Mouse (Mus musculus) adrenal gland, postnatal 36 days (tissue): ENCODE measurements around the gene Elf5. TPM values are rescaled to one million over a fixed set of nuclear protein-coding genes. Genes with fewer than 3 reads are reported as not detected.

ENCODE experiments used
- DNase-seq, 2 experiments: peaks; one replicate each; pipeline ENCODE4 v3.0.0; 2021; ENCODE audit warnings: mixed read lengths in 1 of 2
- long read RNA-seq, 2 experiments: library from polyadenylated mRNA; stranded (forward); transcript quantifications; one replicate each; pipeline ENCODE4 v2.0.0; 2021; ENCODE audit warnings: borderline sequencing depth in 2 of 2
- total RNA-seq, 2 experiments: library from RNA; stranded (reverse); gene quantifications; 2 replicates each; pipeline ENCODE4 v1.2.3; 2021

Elf5 gene
- not detected for total RNA-seq
- long read RNA-seq, experiment 1 = 0 reads
- long read RNA-seq, experiment 2 = 0 reads

DNA sequence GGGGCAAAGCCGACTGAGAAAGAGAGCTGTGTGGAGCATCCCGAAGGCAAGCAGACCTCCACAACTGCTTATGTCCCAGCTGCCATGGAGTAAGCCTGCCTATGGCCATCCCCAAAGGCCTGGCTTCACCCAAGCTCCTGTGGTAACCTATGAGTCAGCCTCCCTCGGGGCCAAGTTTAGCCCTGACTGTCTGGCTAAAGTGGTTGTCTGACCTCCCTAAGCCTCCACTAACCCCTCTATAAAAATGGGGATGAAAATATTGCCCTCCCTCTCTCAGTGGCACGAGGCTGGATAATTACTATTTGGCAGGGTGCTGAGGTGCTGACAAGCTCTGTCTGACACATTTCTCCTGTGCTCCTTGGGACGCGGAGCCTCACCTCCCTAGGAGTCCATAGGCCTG, at the start of gene Elf5:
Gene Elf5, plus strand, starts transcription at position 341 of the 400 bp plus-strand sequence.
- peak; percentile 33 to 51 for DNase-seq

DNA sequence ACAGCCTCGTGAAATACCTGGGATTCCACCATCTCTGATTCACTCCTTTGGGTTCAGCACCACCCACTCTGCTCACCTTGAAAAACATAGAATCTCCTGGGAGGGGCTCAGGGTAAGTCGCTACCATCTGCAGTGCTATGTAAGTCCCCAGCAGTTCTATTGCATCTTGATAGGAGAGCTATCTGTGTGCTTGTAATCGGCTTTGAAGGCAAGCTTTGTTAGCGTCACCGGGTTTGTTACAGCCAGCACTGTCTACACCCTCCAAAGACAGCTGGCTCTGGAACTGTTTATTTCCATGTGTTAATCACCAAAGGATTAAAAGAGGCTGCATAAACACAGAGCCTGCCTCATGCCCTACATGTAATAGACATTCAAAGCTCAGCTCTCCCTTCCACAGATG, 38.9 kb upstream of the Elf5 start:
- no peak for DNase-seq

DNA sequence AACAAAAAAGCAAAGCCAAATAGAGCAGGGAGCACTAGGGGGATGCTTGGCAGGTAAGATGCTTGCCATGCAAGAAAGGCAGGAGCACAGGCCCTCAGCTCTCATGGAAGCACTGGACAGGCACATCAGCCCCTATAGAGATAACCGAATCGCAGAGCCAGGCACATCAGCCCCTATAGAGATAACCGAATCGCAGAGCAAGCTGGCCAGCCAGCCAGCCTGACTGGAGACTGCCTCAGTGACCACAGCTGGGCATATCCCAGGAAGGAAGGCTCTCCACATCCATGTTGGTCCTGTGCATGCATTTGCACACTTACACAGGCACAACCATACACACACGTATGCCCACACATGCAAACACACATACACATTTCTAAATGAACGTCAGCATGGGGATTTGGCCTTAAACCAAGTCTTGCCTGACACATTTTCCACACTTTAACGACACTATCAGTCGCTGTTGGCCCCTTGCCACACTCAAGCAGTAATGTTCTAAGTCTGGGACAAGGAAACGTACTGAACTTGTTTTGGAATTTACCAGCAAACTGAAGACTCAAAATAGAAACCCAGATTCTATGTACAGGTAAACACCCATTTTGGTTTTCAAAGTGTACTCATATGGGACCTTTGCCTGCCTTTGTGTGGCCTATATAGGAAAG, 31.9 kb upstream of the Elf5 start:
- DNase-seq = no peak

DNA sequence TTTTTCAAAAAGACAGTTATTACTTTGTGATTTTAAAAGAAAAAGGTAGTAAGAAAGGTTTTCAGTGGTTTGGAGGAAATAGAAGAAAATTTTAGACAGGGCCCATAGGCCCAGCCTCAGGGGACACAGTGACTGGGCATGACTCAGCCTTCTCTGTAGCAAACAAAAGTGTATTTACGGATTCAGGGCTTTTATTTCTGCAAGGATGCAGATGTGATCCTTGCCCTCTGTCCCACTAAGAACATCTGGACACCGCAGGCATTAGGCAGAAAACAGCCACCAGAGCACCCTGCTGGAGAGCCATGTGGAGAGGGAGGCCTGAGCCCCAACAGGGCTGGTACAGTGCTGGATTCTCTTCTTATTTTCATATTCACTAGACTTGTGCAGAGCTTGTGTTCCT, 29.3 kb upstream of the Elf5 start:
- no peak for DNase-seq

DNA sequence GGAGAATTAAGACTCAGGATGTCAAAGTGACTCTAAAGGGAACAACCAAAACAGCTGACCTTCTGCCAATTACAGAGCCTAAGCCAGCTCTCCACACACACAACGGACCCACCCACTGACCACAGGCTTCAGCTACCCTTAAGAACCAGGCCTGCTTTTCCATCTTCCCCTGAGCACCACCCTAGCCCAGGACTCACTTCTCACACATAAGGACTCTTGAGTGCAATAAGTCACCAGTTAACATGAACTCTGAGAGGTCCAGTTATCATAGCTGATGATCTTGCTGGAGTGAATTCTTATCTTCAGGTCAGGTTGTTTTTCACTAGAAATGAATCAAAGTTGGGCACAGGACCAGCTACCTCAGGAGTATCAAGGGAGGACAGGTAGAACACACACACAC, 23.6 kb upstream of the Elf5 start:
- no peak for DNase-seq

DNA sequence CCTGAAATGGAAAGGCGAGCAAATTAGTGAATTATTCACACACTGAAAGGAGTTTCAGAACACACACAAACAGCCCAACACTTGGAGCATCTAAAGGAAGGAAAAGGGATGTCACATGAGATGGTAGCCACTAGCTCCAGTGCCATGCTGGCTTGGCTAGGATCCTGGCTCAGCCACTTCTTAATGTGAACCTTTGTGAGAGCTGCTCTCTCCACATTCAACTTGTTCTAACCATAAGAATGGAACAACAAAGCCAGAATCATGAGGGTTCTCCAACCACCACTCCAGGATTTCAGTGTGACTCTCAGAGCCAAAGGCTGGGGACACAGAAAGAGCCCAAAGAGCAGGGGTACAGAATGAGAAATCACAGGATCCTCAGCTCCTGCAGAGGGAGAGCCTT, 23.2 kb upstream of the Elf5 start:
- no peak for DNase-seq

DNA sequence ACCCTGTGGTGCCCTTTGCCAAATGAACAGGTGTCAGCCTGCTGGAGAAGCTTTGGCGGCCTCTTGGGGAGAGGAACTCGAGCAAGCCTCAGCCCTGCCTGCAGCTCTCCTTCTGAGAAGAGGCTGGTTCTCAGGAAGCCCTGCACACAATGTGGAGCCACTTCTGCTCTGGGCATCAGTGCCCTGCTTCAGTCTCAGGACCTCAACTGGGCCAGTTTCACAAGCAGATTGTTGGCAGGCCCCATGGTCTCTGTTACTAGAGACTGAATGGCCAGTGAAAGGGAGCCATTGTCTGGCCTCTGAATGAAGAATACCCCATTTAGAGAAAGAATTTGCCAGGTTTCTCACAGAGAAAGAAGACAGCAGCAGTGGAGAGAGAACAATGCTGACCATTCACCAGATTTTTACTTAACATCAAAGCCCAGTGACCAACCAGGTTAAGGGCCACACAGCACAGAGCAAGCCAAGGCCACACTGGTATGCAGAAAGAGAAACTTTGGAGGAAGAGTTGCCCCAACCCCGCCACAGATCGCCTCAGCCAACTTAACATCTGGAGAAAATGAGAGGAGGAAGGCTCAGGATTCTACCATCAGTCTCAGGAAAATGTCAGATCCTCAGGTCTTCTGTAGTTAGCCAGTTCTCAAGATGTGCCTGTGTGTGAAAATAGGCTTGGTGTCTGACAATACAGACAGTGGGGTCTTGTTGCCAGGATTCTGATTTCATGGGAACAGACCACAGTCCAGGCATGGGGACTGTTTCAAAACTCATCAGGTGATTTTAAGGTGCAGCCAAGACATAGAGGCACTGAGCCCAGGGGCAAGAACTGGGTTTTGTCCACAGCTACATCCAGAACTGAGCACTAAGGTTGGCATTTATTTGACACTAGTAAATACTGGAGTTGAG, 21.2 kb upstream of the Elf5 start:
- DNase-seq = no peak

DNA sequence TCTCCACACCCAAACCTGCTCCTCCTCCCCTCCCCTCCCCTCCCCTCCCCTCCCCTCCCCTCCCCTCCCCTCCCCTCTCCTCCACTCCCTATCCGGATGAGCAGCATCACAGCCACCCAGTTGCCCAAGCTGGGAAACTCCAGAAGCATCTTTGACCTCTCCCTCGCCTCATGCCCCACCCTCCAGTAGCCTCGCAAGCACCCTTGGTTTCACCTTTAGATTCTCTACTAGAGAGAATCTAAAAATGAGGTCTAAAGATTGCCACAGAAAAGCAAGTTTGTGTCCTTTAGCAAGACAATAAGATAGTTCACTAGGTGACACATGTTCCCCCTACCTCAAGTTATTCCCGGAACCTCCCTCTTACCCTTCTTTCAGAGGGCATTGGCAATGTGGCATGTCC, 19.9 kb upstream of the Elf5 start:
- DNase-seq = no peak

DNA sequence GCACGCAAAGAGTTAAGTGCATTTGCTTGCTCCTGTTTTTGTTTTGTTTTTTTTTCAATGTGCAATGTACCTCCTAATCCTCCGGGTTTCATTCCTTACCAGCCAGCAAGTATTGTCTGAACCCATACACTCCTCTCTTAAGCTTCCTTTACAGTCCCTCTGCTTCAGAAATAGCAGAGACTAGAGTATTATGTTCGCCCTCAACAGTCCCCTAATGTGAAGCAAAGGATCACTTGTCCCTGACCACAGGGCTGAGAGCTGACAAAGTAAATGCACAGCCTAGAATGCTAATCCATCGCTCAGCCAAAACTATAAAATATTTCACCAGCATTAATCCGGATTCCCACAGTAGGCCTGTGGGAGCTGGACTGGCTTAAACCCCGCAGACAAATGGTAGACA, 13.4 kb upstream of the Elf5 start:
- DNase-seq = no peak

DNA sequence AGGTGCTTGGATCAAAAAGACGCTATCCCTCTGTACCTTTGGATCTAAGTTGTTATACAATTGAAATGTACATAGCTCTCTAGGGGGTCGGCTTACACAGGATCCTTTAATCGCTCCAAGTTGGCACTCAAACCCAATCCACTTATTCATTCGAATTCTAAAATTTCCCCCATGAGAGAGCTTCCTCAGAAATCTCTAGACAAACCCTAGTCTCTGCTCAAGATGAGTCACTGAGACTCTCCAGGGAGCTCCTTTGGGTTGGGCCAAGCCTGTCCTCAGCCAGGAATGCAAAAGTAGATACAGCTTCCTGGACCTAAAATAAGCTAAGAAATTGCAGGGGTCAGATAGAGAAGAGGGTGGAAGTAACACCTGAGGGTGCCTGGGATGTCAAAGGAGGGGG, 10.8 kb upstream of the Elf5 start:
- DNase-seq = no peak

DNA sequence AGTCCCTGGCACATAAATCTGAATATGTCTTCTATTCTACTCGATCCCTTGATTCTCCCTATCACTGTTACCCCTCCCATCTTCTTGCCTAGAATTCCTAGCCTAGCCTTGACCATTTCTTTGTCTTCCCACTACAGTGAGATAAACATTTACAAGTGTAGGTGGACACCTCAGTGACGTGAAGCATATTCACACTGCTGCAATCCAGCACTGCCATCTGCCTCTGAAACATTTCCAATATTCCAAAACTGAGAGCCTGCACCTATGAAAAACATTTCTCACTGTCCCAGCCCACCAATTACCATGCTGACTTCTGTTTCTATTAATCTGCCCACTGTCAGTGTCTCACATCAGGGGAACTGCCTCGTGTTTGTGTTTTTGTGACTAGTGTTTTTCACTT, 5.2 kb upstream of the Elf5 start:
- no peak for DNase-seq

DNA sequence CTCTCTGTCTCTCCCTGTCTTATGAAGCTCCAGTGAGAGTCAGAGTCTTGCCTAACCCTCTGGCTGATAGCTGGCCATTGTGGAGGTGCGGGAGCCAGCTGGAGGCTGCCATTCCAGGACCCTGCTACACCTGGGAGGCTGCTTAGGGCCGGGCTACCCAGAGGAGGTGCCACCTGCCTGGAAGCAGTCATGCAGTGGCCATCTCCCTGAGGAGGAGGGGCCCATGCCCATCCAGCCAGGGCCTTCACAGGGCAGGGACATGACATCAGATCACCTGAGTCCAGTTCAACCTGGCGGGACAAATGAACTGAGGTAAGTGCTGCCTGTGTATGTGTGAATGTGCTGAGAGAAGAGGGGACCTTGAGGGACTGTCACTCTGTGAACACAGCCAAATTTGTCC, 328 bp downstream of the Elf5 start:
- DNase-seq = no peak

DNA sequence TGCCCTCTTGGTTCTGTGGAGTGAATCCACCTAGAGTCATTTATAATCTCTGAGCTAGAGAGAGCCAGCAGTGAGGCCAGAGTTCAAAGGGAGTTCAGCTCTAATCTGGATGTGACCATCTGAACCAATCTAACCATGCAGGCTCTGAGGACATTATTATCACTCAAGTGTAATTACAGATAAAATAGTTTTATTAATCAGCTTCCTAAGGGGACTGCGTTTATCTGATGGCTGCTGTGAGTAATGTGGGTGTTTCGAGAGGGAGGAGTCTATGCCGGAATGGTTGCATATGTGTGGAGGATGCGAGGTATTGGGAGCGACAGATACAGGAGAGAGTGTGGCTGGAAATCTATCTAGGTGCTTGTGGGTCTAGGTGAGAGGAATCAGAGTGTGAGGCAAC, 1.9 kb downstream of the Elf5 start:
- DNase-seq = no peak

DNA sequence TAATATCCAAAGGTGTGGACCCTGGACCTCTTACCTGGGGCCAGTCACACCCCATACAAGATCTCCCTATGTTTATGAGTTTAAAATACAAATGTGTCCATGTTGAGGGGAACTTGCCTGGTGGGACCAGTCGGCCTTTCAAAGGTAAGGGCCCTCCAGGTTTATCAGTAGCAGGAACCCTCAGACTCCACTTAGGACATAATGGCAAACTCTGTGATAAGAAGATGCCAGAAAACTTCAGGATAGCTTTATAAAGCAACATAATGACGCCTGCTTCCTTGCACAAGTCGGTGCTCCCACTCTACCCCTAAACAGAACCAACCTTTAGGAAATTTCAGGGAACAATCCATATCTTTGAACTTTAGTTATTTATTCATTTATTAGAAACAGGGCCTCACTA, 4.3 kb downstream of the Elf5 start:
- no peak for DNase-seq

DNA sequence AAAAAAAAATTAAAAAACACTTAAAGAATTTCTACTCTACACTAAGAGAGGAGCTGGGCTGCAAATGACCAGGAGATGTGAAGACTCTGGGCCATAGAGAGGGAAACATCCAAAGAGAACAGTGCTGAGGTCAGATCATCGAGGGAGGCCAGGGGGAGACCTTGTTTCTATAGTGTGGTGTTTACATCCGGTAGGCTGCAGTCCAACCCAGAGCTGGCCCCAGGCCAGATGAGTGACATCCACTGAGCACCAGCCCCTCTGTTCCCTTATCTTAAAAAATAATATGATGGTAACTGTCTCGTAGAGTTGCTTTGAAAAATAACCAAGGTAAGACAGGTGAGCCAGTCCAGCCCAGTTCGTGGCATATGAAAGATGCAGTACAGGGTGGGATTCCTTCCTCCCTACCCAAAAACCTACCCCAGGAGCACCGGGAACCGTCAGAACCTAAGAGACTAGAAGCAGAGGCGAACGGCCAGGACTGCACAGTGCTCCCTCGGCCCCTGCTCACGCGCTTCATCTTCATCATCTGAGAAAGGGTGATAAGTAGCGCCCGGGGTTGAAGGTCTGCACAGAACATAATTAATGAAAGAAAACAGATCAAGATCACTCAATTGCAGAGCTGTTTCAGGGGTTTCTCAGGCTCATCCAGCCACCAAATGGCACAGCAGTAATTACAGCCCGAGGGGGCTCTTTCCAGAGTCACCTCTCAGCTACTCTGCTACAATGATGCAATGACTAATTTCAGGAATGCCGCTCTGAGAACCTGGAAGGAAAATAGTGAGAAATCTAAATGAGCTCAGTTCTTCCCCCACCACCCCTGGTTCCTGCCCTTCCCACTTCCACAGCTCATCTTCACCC, 9.4 kb downstream of the Elf5 start:
- DNase-seq = no peak

DNA sequence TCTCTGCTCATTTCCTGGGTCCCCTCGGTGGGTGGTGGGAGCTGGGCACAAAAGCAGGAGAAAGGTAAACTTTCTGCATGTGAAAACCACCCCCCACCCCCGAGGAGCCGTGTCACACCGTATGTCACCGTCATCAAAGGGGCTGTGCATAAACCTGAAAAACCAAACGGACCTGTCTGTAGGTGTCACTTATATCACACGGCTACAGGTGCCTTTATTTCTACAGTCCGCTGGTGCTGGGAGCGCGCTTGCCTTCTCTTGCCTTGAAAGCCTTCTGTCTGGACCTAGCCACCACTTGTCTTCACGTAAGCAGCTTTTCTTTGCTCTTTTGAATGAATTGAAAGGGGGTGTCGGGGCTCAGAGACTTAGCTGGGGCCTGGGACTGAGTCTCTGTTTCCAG, 12.4 kb downstream of the Elf5 start:
- no peak for DNase-seq

DNA sequence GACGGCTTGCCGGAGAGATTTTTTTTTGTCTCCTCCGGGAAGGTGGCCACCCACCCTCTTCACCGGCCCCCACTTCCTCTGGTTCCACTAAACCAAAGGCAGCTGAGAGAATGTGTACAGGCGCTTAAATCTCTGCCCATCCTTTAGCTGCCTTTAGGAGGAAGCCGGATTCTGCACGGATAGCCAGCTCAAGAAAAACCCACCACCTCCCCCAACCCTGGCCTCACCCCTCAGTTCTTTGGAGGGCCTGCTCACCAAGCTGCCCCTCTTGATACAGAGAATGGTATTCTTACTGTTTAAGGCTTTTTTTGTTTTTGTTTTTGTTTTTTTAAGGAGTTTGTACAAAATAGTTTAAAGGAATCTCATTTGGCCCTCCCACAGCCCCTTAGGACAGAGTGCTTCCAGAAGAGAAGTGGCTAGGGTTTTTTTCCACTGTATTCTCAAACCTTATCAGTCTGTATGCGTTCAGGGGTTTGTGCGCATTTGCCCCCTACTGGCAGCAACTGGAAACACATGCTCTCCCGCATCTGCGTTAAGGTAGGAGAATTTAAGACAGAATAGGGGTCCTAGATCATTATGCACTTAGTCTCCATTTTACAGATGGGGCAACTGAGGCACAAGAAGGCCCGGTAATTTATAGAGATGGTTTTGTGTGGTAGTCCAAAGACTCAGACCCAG, 13.0 kb downstream of the Elf5 start:
- peak; percentile 55 to 67 for DNase-seq

DNA sequence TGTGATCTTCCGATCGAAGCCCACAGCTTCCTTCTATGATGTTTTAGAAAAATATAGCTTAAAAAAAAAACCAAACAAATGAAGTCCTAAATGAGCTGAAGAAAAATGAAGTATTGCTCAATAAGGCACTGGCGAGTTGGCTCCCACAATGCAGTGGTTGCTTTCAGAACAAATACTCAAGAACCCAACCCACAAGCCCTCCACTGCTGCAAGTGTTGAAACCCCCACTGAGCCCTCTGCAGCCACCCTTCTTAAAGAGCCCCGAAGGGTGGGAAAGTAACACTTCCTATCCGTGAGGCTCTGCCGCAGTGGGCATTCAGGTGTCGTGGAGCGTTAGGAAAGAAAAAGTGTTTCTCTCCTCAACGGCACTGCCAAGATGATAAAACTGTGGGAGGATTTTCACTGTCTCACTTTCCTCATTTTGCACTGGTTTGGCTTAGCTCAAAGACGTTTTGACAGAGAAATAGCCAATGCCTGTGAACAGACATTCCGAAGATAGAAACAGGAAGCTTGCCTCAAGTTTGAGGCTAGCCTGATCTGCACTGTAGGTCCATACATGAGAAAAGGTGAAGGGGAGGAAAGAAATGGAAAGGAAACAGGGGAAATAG, 14.1 kb downstream of the Elf5 start:
- DNase-seq = no peak

DNA sequence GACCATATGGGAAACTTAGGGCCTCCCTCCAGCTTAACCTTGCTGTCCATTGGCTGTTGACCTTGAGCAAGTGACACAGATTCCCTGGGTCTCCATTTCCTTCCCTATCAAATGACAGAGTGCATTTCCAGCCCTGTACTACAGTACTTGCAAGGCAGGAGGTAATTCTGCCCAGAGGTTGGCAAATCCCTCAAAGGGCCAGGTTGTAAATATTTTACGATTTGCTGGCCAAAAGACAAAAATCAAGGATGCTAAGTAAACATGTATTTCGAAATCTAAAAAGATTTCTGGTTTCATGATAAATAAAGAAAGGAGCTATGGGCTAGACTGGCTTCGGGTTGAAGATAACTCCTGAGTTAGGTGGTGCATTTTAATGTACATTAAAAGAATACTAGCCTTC, 16.9 kb downstream of the Elf5 start:
- DNase-seq = no peak

DNA sequence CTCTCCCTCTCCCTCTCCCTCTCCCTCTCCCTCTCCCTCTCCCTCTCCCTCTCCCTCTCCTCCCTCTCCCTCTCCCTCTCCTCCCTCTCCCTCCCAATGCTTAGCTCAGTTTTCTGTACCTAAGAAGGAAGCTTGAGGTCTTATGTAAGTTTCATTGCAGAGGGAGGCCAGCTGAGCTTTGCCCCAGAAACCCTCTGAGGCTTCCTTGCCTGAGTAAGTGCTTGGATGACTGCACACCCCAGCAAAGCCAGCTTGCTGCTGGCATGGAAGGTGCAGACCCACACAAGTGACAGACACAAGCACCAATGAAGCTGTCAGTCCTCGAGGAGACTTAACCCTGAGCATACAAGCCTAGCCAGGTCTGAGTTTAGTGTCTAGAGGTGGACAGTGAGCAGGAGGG, 19.2 kb downstream of the Elf5 start:
- DNase-seq = no peak

DNA sequence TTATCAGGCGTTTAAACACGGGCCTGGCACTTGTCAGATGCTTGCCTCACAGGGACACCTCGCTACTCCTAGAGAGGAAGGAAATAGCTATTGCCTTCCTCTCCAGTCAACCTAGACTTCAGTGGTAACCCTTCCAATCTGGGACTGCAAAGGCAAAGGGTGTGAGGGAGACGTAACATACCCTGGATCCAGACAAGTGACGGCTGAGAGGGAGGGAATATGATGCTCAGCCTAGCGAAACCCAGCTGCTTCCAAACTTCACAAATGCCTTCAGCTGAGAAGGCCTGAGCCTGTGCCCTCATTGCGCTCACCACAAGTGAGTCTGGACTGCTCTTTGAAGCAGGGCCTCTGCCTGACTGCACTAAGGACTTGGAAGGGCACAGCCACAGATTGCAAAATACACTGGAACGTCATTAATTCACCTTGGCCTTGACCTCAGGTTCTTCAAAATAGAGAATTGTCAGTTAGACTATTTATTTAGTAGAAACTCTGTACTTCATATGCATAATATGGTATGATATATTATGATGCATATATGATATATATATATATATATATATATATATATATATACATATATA, 21.3 kb downstream of the Elf5 start:
- peak in 1 of 2 experiments; percentile 13 for DNase-seq
